Mouse (Mus musculus): Measurements from ENCODE around the gene Lurap1l. TPM values are rescaled to one million over a fixed set of nuclear protein-coding genes. Genes with fewer than 3 reads are reported as not detected.

The Lurap1l gene
- polyA plus RNA-seq, 1 experiment, result 2.0 TPM

Other genes with a start within 250 kb of the Lurap1l start
- not detected in 2 replicates for gene Tyrp1, start 76.5 kb upstream of the Lurap1l start, polyA plus RNA-seq (2012; ENCODE audit: insufficient read depth, insufficient read length, missing spikeins)